Mouse (Mus musculus): ENCODE measurements around the gene Col4a2.

GRCm38 (mm10) chr8:11287139-11287538 lies 25.5 kb upstream of the Col4a2 start:
- no peak for TF ChIP-seq CTCF (IDR thresholded peaks at IDR 0.05; ENCODE audit: control insufficient read depth, insufficient read depth, insufficient replicate concordance, low read depth, low read length)
- TF ChIP-seq POLR2A (IDR thresholded peaks at IDR 0.05; ENCODE audit: control insufficient read depth, low read depth, low read length) = no peak
